Mouse (Mus musculus) heart, postnatal 36 days (tissue): ENCODE data around the gene Magoh. TPM values are rescaled to one million over a fixed set of nuclear protein-coding genes. Genes with fewer than 3 reads are reported as not detected.

Source experiments
- DNase-seq, 2 experiments: peaks; one replicate each; pipeline ENCODE4 v3.0.0; 2021 to 2022
- intact Hi-C: fragments of 180-260 bp; cut with DNase I; formaldehyde crosslinking; loops from one replicate; pipeline ENCODE4 v1.15.1; 2025
- total RNA-seq, 2 experiments: library from RNA; stranded (reverse); gene quantifications; 2 replicates each; pipeline ENCODE4 v1.2.3; 2021

The Magoh gene
- total RNA-seq = 10 to 100 TPM; 43.0 to 43.5 TPM

DNA sequence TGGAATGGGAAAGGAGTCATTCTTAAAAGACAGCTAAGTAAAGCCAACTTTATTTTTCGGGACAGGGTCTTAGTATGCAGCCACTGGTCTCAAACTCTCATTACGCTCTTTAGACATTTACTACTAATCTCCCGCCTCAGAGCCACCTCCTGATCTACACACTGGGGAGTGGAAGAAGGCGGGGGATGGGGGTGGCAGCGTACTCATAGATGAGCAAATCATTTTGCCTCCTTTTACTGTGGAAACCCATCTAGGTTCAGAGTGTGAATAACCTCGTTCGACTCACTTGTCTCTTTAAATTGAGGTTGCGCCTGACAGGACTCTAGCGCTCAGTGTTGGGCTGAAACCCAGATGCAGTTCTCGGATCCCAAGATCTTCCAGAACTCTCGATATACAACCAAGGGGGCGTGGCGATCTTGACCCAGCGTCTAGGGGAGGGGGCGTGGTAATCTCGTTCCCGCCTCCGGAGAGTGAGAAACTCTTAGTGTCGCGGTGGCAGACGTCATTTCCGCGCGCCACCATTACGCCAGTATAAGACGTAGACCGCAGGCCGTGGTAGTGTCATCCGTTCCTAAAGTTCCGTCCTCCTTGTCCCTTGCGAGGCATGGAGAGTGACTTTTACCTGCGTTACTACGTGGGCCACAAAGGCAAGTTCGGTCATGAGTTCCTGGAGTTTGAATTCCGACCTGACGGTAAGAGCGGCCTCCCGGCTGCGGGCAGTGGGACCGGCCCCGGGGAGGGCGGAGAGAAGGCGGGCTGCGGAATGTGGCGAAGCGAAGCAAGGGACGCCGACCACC lies at the start of gene Magoh:
Gene Magoh (plus strand): TSS at position 502 of the 797 bp plus-strand sequence.
- intact Hi-C loops = no loop called here
- DNase-seq = peak; percentile 94 to 97

DNA sequence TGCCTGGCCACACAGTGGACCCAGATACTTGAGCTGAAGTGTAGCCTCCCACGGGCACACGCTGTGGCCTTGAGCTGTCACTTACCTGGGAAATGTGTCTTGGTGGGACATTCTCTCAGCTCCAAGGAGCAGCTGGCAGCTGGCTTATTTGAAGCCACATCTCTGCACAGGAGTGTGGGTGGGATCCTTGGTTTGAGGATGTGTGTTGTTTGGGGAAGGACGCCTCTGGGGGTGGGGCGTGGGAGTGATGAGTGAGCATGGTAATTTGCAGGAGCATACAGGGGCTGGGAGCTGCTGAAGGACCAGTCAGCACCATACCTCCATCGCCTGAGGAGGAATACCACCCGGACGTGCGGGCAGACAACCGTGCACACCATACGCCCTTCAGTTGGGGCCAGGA lies 49.4 kb upstream of the Magoh start:
- intact Hi-C loops = no loop called here
- no peak for DNase-seq

DNA sequence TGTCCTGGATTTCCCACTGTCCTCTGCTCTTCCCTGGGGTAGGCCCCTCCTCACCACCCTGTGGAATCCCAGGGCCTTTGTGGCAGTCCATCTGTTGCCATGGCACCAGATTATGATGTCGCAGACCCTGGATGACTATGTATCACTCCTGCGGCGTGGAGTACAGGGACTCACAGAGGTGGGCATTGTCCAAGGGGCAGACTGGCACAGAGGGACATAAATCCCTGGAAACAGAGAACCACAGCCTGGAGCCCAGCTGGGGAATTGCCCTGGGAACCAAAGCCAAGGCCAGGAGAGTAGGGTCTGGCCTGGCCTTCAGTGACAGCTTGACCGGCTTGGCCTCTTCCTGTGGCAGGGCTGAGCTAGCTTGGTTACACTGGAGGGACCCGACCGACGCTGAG lies 48.7 kb upstream of the Magoh start:
- no peak for DNase-seq
- intact Hi-C loops = no loop called here

DNA sequence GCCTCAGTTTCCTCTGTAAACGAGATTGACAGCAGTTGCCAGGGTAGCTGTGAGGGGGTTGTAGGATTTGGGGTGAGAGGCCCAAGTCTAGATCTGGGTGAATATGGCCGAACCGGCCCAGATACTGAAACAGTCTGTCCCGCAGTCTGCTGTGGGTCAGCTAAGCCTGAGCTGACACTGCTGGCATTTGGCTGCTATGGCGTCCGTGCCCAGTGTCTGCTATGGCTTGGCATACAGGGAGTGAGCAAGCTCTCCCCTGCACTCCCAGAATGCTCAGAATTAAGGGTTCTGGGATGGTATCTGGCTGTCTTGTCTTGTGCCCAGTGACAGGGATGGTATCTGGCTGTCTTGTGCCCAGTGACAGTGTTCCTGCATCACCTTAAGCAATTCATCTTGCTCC lies 47.9 kb upstream of the Magoh start:
- intact Hi-C loops = no loop called here
- no peak for DNase-seq

DNA sequence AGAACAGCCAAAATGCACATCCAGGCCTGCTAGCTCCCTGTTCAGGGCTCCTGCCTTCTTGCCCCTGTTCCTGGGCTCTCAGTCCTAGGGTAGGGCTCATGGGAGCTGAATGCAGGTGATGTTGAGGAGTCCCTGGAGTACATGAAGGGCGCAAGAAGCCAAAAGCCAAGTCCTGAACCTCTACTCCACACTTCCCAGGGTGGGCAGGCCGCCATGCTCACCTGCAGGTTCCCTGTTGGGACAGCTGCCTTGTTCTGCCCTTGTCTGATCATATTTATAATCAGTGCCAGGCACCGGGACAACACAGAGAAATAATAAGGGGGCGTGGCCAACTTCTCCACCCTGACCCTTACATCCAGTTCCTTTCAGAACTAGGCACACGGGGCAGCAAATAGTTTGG lies 46.0 kb upstream of the Magoh start:
- intact Hi-C loops = no loop called here
- DNase-seq = no peak

DNA sequence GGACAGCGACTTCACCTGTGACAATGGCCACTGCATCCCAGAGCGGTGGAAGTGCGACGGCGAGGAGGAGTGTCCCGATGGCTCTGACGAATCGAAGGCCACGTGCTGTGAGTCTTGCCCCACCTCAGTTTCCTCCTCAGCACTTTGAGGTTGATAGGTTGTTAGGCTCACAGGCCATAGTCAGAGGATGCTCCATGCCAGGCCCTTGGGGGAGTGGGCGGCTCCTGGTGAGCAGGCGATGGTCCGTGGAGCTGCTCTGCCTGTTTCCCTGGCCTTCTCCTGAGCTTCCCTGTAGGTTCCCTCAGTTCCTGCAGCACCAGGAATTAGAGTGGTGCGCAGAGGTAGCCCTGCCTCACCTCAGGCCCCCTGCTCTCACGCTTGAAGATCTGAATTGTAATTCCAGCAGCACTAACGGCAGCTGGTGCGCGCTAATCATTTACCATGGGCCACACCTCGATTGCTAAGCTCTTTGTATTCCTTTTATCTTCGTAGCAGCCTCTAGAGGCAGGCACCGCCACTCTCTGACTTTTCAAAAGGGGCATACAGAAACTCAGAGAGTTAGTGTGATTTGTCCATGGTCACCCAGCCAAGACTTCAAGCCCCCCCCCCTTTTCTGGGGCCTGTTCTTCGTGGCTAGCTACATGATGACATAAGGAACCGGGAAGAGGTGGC lies 44.8 kb upstream of the Magoh start:
- no peak for DNase-seq

DNA sequence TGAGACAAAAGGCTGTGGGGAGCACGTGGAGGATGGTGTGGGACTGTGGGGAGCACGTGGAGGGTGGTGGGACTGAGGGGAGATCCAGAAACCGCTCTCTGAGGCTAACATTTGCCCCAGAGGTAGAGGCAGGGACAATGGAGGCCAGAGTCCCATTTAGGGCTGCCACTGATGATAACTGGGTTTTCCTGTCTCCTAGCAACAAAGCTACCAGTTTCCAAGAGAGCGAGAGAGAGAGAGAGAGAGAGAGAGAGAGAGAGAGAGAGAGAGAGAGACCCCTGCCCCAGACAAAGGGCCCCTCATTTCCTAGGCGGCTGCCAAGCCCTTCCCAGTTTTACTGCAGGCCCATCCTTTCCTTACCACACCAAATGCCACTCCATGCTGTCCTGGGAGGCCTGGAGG lies 44.0 kb upstream of the Magoh start:
- no peak for DNase-seq
- intact Hi-C loops = no loop called here

More for the DNA sequence above, 44.8 kb upstream of the Magoh start:
- intact Hi-C loops = no loop called here

DNA sequence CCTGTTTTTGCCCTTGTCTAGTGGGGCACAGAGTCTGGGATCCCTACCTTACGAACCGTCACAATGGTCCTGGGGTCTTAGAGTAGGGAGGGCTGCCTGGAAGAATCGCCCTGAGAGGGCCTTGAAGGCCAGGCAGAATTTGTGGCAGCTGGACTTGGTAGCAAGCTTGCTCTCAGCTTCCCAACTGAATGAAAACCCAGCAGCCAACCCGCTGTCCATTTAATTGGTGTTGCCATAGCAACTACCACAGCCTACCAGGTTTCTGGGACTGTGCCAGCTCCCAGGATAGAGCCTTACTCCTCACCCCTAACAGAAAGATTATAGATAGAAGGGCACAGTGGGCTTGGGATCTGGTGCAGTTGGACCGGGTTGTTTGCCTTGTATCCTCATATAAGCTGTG lies 42.8 kb upstream of the Magoh start:
- DNase-seq = no peak
- intact Hi-C loops = no loop called here

DNA sequence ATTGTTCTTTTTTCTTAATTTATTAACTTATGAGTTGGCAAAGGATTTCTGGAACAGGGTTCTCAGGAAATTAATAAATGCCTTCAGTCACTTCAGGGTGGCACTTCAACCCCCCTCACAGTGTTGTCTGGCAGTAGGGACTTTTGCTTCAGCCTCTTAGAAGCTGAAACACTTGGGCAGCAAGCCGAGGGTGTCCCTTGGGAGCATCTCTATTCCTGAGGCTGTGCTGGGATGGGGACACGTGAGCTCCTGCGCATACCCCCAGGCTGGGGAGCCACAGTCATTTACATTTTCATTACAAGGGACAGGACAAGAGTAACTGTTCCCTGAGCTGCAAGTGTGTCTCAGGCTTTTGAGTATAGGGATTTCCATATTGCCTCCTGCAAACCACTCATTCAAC lies 41.6 kb upstream of the Magoh start:
- DNase-seq = no peak
- intact Hi-C loops = no loop called here

DNA sequence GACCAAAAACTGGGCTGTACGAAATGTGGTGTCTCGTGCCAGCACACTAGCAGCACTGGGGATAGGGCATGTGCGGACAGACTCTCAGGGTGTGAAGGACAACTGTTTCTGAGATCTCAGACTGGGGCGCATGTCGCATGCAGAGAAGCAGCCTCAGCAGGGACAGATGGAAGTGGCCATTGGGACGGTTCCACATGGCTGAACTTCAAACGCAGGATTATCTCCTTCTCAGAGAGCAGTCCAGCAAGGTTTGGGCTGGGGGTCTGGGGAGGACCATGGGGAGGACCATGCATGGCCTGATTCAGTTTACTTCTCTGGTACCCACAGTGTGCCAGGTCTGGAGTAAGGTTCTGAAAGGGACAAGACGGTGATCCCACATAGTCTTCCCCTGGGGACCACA lies 35.9 kb upstream of the Magoh start:
- no peak for DNase-seq
- intact Hi-C loops = loop anchor here (10.0 kb wide), 1 partner anchor 419 kb away; no protein-coding TSS in a partner anchor

DNA sequence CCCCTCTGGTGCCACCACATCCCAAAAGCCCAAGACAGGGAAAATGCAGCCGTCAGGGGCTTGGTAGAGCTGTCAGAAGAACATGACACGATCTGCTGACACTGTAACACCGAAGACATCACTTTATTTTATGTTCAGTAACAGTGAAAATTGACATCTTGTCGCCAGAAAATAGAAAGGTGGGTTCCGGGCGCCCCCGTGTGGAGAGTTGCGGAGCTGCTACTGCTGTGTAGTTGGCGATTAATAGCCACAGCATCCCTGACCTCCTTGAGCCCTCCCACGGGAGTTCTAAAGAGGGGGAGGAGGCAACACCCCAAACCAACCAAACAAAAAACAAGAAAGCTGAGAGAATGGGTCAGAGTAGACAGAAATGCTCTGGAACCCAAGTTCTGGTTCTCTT lies 34.6 kb upstream of the Magoh start:
- DNase-seq = peak; percentile 75 to 83
- intact Hi-C loops = loop anchor here (1.0 to 10.0 kb wide), 2 partner anchors 107 to 420 kb away; no protein-coding TSS in a partner anchor

DNA sequence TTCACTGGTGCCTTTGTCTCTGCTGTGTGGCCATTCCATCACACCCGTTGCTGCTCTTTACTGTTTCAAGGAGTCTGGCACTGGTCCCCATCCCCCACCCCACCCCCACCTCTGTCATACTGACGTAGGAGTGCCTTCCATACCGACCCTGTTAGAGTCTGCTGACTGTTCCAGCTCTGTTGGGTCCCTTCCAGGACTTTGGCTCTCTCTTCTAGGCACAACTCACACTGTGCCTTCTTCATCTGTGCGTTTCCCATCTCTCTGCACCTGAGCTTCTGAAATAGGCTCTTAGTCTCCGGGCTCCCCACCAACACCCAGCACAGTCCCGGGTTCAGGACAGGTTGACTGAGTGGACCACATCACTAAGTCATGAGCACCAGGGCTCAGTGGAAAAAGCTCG lies 32.8 kb upstream of the Magoh start:
- no peak for DNase-seq
- intact Hi-C loops = loop anchor here (10.0 kb wide), 1 partner anchor 422 kb away; no protein-coding TSS in a partner anchor

DNA sequence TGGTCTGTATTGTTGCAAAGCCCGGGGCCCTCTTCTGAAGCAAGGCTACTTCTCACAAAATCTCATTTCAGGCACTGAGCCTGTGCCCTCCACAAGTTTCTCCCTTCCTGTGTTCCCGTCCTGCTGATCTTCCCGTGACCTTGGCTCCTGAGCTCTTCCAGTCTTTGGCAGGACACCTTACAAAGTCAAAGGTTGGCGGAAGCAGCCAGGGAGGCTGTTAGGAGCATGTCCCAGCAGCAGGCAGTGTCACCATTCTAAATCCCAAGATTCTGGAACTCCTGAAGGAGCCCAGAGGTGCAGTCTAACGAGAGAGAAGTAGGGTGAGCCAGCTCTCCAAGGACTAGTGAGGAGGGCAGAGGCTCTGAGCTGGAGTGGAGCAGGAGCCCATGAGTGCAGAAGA lies 31.0 kb upstream of the Magoh start:
- DNase-seq = no peak
- intact Hi-C loops = loop anchor here (10.0 kb wide), 1 partner anchor 424 kb away; no protein-coding TSS in a partner anchor

DNA sequence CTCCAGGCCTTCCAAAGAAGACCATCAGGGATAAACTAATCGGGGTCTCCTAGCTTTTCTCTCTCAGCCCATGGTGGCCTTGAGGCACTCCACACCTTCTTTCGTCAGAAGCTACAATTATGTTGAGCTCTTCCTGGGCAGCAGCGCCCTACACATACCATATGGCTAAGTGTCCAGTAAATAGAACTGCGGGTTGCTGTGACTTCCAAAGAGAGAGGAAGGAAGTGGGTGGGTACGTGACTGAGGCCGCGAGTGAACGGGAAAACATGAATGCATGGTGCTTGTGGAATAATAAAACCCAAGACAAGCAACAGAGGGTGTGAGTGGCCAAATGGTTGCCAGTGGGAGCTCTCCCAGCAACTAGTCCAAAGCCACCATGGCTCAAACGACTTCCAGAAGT lies 29.9 kb upstream of the Magoh start:
- DNase-seq = no peak
- intact Hi-C loops = loop anchor here (10.0 kb wide), 1 partner anchor 425 kb away; no protein-coding TSS in a partner anchor

DNA sequence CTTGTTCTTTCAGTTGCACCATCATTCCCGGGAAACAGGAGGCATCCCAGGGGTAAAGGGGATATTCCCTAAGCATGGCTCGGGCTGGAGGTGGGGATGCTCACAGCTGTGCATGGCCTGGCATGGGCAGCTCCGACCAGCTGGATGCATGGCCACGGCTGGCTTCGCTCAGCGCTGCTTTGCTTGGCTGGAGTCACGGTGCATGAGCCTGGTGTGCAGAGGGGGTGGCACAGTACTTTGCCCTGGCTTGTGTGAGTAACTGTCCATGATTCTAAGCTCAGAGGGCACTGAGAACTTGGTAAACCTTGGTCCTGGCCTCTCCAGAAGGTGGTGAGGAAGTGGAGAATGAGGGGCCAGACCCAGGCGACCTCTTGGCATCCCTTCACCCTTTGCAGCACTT lies 29.5 kb upstream of the Magoh start:
- no peak for DNase-seq
- intact Hi-C loops = no loop called here

DNA sequence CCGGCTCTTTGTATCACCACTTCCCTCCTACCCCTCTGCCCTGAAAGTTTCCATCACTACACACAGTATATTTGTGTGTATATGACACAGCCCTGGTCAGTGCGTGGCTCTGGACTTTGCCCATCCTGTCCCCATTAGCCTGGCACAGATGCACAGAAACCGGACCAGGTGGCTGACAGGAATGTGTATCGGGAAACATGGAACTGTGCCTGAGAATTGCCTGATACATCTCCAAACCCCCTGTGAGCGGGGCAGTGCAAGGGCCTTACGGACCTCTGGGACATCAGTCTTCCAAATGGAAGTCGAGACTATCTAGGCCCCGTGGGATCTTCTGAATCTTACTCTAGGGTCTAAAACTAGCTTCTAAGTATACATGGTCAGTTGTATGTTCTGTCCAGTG lies 26.2 kb upstream of the Magoh start:
- intact Hi-C loops = no loop called here
- no peak for DNase-seq

DNA sequence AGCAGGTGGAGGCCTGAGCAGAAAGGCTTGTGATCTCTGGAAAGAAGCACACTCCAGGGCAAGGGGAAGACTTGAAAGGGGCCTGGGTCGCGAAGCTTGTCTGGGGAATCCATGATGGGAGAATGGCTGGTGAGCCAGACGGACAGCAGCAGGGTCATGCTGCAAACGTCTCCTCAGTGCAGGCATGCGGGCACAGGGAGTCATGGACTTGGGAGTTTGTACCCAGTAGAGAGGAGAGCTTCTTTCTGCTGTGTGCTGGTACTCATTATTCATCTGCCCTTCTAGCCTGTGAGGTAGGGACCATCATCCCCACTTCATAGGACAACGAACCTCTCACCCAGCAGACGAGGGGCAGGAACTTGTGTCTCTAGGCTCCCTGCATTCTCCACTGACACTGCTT lies 25.7 kb upstream of the Magoh start:
- intact Hi-C loops = no loop called here
- no peak for DNase-seq

DNA sequence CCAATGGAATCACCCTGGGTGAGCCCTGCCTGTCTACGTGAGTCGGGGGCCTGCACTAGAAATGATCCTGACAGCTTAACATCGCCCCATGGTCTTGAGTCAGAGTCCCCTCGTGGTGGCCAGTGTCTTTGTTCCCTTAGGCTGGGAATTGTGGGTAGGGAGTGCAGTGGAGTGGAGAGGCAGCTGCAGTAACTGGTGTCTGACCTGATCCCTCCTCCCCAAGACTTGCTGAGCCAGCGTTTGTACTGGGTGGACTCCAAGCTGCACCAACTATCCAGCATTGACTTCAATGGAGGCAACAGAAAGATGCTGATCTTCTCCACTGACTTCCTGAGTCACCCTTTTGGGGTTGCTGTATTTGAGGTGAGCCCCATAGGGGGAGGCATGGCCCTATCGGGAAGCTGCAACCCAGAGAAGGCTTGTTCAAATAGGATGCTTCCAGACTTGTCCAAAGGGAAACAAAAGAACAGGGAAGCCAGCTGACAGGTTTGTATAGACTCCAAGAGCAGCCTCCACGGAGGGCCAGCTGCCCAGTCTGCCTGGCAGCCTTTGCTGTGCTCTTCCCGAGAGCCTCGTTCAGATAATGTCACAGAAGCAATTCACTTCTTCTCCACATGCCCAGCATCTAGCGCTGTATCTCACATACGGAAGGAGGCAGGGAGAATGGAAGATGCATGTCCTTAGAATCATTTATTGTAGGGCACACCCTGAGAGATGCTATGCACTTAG lies 22.4 kb upstream of the Magoh start:
- intact Hi-C loops = no loop called here
- DNase-seq = no peak

DNA sequence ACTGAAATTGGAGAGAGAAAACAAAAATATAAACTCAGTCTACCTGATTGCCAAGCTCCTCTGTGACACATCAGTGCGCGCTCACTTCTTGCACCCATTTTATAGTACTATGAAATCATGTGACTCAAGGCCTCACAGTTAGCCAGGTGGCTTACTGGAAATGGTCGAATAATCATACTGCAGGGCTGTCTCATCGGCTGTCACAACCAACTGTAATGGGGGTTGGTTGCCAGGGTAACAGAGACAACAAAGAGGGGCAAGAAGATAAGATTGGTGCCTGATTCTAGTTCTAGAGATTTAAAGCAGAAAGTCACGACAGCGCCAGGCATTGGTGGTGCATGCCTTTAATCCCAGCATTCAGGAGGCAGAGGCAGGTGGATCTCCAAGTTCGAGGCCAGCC lies 20.6 kb upstream of the Magoh start:
- intact Hi-C loops = no loop called here
- DNase-seq = no peak

DNA sequence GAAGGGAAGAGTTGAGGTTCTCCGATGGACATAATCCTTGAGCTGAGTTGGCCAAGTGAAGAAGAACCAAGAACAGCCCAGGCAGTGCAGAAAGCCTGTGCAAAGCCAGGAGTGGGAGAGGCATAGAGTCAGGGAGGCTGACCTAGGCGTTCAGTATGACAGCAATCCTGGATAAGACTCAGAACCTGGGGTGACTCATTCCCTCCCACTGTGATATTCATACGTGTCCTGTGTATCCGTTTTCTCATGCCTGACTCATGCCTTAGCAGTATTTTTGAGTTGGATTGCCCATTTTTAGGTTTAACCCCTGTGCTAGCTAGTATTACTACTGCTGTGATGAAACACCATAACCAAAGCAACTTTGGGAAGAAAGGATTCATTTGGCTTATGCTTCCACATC lies 14.7 kb upstream of the Magoh start:
- intact Hi-C loops = no loop called here
- DNase-seq = no peak

DNA sequence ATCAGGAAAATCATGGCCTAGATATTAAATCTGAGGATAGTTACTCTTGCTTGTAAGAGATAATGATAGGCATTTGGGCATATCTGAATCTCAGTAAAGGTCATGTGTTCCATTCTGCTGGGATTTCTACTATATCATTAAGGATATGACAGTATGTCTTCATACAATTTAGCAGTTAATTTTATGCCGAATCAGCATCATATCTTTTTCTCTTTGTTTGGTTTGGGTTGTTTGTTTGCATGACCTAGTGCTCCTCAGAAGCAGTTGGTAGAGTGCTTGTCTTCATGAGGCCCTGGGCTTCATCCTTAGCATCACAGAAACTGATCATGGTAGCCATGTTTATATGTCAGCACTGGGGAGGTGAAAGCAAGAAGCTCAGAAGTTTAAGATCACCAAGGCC lies 2.1 kb downstream of the Magoh start:
- DNase-seq = no peak
- intact Hi-C loops = no loop called here
